Mouse (Mus musculus) large intestine, adult 2 months (tissue): Measurements from ENCODE around the gene Ptprj. TPM values are rescaled to one million over a fixed set of nuclear protein-coding genes. Genes with fewer than 3 reads are reported as not detected.
"Not testable (repeated sequence)": the region's sequence is repeated elsewhere in the genome, so short reads cannot be mapped to it uniquely, and the experiment has no call there.

Source experiments
- DNase-seq: peaks from one replicate; pipeline ENCODE4 v3.0.0-alpha.2; 2012; ENCODE audit warnings: low read depth, low spot score
- WGBS: fragments of 180-500 bp; shearing (Covaris S2); methylation state at CpG from one replicate; pipeline ENCODE4 v1.1.7; 2018; 5-methylcytosine and 5-hydroxymethylcytosine counted together
- polyA plus RNA-seq: library from polyadenylated mRNA; depleted of rRNA; stranded (reverse); fragments of >200 nt; gene quantifications from 2 replicates; pipeline ENCODE4 v1.2.3, GENCODE M21; 2012; rRNA removed

The Ptprj gene
- polyA plus RNA-seq, 1 experiment, result 12.2 TPM

- WGBS, result 65% methylated on average over 5 of the region's 5 CpGs
- no peak for DNase-seq
Measured at GRCm38 (mm10) chr2:90443811-90444210, 136.6 kb downstream of the Ptprj start.

GRCm38 (mm10) chr2:90441811-90442210, 138.6 kb downstream of the Ptprj start:
- WGBS, result 82% methylated on average over 4 of the region's 4 CpGs
- not testable (repeated sequence) for DNase-seq

- DNase-seq, result not testable (repeated sequence)
Measured at GRCm38 (mm10) chr2:90440169-90440568, 140.3 kb downstream of the Ptprj start.

GRCm38 (mm10) chr2:90437453-90437852, 143.0 kb downstream of the Ptprj start:
- 79% methylated on average over 1 of the region's 5 CpGs for WGBS
- DNase-seq, result not testable (repeated sequence)

- DNase-seq, result not testable (repeated sequence)
- no CpG with 5 or more reads among the region's 4 CpGs for WGBS
Measured at GRCm38 (mm10) chr2:90429782-90430181, 150.7 kb downstream of the Ptprj start.

GRCm38 (mm10) chr2:90428988-90429717, 151.3 kb downstream of the Ptprj start:
- DNase-seq, result not testable (repeated sequence)
- no CpG with 5 or more reads among the region's 11 CpGs for WGBS

- WGBS, result no CpG with 5 or more reads among the region's 4 CpGs
- DNase-seq, result not testable (repeated sequence)
Measured at GRCm38 (mm10) chr2:90424937-90425336, 155.5 kb downstream of the Ptprj start.

- DNase-seq, result not testable (repeated sequence)
- whole genome bisulfite sequencing, result 76% methylated on average over 6 of the region's 6 CpGs
Measured at GRCm38 (mm10) chr2:90422282-90422681, 158.2 kb downstream of the Ptprj start.

- DNase-seq, result not testable (repeated sequence)
- 81% methylated on average over 4 of the region's 4 CpGs for WGBS
Measured at GRCm38 (mm10) chr2:90414110-90414821, 166.2 kb downstream of the Ptprj start.

- 73% methylated on average over 5 of the region's 7 CpGs for WGBS
- not testable (repeated sequence) for DNase-seq
Measured at GRCm38 (mm10) chr2:90398633-90399107, 181.8 kb downstream of the Ptprj start, which contains the start of gene Olfr1274-ps. Gene Olfr1274-ps, plus strand, starts transcription at chr2:90398683.

Other genes starting within 250 kb of the Ptprj start
- gene Olfr1274-ps, start 182.0 kb downstream of the Ptprj start, polyA plus RNA-seq, result not detected in 2 replicates
- 8.9 and 11.3 TPM in 2 replicates for gene Nup160, start 96.6 kb upstream of the Ptprj start, polyA plus RNA-seq
- gene Fnbp4, start 164.7 kb upstream of the Ptprj start, polyA plus RNA-seq, result 20.7 and 29.9 TPM in 2 replicates
- gene Agbl2, start 202.1 kb upstream of the Ptprj start, polyA plus RNA-seq, result 0.15 and 0.22 TPM in 2 replicates